Mouse (Mus musculus): ENCODE data around the gene Rbp1. TPM values are rescaled to one million over a fixed set of nuclear protein-coding genes. Genes with fewer than 3 reads are reported as not detected.

The Rbp1 gene
- total RNA-seq (2021), result 1 to 10 TPM; 5.1 to 9.5 TPM
- long read RNA-seq, experiment 1, partial matches to known transcripts, result 2 of 5 reads
- long read RNA-seq, experiment 1, other reads (novel, unspliced or antisense), result 0 of 5 reads
- long read RNA-seq, experiment 2, transcript Rbp1-201 (4 exons, 2,652 nt), result major isoform, 28 of 50 reads
- long read RNA-seq, experiment 2, partial matches to known transcripts, result 21 of 50 reads
- long read RNA-seq, experiment 2, other reads (novel, unspliced or antisense), result 1 of 50 reads

DNA sequence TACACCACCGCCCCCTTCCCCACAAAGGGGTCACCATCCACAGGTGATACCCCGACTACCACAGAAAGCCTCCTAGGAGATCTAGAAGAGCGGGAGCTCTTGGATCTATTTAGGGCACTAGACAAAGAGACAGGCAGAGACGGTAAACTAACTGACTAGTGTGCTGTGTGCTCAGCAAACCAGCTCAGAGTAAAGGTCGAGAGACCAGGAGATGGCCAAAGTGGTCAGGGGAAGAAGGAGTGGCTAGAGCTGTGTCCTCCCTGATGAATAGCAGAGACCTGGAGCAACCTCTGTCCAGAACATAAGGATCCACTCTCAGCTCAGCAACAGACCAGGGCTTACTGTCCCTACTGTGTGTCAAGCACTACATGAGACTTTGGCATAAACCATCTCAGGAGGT is at the start of gene Rbp1:
Rbp1 (plus strand) TSS at position 306 of the 400 bp plus-strand sequence.
- no peak for DNase-seq (ENCODE audit: low spot score in 2 of 2)

DNA sequence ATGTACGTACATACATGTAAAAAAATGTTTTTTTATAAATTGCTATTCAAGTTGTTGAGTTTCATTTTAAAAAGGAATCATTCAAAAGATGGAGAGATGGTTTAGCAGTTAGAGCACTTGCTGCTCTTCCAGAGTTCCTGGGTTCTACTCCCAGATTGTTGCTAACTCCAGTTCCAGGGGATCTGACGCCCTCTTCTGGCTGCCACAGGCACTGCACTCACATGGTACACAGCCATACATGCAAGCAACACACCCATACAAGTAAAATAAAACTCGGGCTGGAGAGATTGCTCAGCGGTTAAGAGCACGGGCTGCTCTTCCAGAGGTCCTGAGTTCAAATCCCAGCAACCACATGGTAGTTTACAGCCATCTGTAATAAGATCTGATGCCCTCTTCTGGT is 49.4 kb upstream of the Rbp1 start:
- no peak for DNase-seq (ENCODE audit: low spot score in 2 of 2)

GRCm38 (mm10) chr9:98374897-98375296 is 47.9 kb upstream of the Rbp1 start:
- DNase-seq (ENCODE audit: low spot score in 2 of 2), result no peak

GRCm38 (mm10) chr9:98375329-98376170 is 47.2 kb upstream of the Rbp1 start:
- no peak for DNase-seq (ENCODE audit: low spot score in 2 of 2)

DNA sequence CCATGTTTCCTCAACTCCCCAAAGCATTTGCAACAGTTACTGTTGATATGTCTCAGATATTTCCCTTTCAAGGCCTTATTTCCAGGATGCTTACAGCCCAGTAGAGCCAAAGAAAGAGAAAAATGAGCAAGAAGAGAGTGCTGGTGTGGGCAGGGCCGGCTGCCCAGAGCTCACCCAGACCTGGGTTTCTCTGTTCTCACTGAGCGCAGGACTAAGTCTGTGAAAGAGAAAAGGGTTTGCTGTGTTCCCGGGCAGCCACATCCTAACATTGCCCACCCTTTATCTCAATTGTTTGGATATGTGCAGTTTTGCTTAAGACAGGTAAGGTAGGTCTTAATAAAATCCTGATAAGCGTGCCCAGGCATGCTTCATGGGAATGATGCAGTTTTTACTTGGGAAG is 43.0 kb upstream of the Rbp1 start:
- DNase-seq (ENCODE audit: low spot score in 2 of 2), result no peak

- no peak for DNase-seq (ENCODE audit: low spot score in 2 of 2)
Observed at GRCm38 (mm10) chr9:98380593-98380992, 42.2 kb upstream of the Rbp1 start.

DNA sequence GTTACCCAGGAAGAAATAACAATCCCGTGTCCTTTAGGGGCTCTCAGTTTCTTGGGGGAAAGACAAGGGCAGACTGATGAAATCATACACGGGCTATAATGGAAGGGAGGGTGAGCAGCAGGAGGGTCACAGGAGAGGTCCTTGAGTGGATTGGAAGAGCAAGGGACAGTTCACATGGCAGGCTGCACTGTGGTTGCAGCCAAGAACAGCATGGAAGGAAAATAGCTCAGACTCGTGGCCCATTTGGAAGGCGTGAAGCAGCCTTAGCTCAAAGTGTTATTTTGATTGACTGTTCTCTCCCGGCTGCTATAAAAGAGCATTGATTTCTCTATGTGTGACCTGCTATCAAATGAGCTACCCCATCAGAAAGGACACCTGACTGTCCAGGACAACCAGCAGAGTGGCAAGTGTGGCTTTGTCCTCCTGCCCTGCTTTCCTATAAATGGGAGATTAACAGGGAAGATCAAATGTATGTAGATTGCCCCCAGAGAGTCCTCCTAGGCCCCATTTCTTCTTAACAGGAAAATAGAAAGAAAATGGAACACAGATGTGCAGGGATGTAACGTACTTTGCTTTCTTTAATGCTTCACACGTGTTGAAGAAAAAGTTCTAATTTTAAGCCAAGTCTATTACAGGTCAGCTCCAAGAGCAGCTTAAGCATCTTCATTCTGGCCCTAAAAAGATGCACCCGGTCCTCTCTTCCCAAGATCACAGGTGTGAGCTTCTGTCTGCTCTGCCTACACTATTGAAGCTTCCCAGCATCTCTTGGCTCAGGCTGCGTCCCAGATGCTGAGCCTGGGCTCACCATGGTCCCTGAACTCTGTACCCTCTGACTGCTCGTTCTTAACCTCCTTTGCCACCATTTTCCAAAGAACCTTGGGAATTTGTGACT is 34.8 kb upstream of the Rbp1 start:
- DNase-seq (ENCODE audit: low spot score in 2 of 2), result no peak

- DNase-seq (ENCODE audit: low spot score in 2 of 2), result no peak
Observed at GRCm38 (mm10) chr9:98388633-98388965, 34.2 kb upstream of the Rbp1 start.

- no peak for DNase-seq (ENCODE audit: low spot score in 2 of 2)
Observed at GRCm38 (mm10) chr9:98393496-98393895, 29.3 kb upstream of the Rbp1 start.

GRCm38 (mm10) chr9:98397211-98397610 is 25.6 kb upstream of the Rbp1 start:
- no peak for DNase-seq (ENCODE audit: low spot score in 2 of 2)

- DNase-seq (ENCODE audit: low spot score in 2 of 2), result no peak
Observed at GRCm38 (mm10) chr9:98397866-98398265, 24.9 kb upstream of the Rbp1 start.

DNA sequence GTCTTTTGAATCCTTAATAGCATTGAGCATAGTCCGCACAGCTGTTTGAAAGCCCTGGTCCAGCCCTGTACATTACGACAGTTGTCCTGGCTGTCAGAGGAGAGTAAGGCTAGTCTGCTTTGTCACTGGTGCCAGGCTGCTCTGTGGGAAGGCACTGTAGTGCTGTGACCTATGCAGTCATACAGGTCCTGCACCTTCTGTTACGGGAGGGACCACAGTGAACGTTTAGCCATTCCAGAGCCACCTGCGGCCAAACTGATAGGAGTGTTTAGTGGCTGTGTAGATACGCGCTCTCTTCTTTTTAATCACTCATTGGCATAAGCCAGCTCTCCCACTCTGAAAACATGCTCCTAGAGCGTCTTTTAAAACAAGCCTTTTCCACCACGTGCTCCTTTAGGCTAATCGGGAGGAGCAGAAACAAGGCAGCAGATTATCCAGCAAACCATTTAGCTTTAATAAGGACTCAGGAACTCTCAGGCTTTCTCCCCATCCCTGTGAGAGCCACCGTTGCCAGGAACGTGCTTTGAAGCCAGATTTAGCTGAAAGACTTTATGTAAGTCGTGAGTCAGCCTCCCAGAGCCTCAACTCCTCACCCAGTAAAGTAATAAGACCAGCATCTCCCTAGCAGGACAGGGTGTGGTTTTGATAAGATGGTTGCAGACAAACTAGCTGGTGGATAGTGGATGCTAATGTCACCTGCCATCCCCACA is 22.4 kb upstream of the Rbp1 start:
- DNase-seq (ENCODE audit: low spot score in 2 of 2), result peak in 1 of 2 experiments; percentile 16

GRCm38 (mm10) chr9:98401611-98402010 is 21.1 kb upstream of the Rbp1 start:
- DNase-seq (ENCODE audit: low spot score in 2 of 2), result no peak

GRCm38 (mm10) chr9:98407771-98408170 is 15.0 kb upstream of the Rbp1 start:
- DNase-seq (ENCODE audit: low spot score in 2 of 2), result no peak

- DNase-seq (ENCODE audit: low spot score in 2 of 2), result peak; percentile 65 to 73
Observed at GRCm38 (mm10) chr9:98409137-98409536, 13.6 kb upstream of the Rbp1 start.

- no peak for DNase-seq (ENCODE audit: low spot score in 2 of 2)
Observed at GRCm38 (mm10) chr9:98415427-98415826, 7.3 kb upstream of the Rbp1 start.

GRCm38 (mm10) chr9:98417919-98418318 is 4.8 kb upstream of the Rbp1 start:
- peak in 1 of 2 experiments; percentile 34 for DNase-seq (ENCODE audit: low spot score in 2 of 2)

DNA sequence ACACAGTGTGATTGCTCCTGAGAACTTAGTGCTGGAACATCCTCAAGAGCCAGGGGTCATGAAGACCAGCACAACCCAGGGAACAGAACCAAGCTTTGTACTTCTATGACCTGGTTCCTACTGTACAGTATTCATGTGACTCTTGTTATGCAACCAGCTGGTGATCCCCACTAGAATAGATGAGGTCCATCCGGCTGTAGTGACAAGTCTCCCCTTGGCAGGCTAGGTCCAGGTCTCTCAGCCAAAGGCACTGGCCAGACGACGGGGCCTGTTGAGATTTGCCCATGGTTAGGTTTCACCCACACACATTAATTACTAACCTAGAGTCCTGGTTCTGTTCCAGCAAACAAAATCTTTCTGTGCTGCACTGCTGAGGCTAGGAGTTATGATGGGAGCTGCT is 4.4 kb upstream of the Rbp1 start:
- DNase-seq (ENCODE audit: low spot score in 2 of 2), result no peak

GRCm38 (mm10) chr9:98420666-98421065 is 2.1 kb upstream of the Rbp1 start:
- DNase-seq (ENCODE audit: low spot score in 2 of 2), result no peak

DNA sequence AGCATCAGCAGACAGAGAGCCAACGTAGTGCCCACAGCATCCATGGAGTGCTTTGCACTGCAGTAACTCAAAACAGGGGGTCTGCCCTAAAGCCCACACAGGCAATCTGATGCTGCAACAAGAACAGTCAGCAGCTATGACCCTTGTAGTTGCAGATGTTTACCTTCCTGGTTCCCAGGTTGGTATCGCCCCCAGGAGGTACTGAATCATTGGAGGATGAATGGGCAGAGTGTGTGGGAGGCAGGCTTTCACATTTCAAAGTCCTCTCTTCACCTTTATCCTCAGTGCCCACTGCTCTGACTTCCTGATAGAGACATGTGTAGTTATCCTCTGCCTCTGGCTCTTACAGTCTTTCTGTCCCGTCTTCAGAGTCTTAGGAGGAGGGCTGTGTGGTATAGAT is 858 bp upstream of the Rbp1 start:
- DNase-seq (ENCODE audit: low spot score in 2 of 2), result no peak

GRCm38 (mm10) chr9:98423691-98424090 is 930 bp downstream of the Rbp1 start:
- no peak for DNase-seq (ENCODE audit: low spot score in 2 of 2)

All from layer of hippocampus, postnatal 14 days (tissue).